Mouse (Mus musculus) thymus, postnatal 14 days (tissue): ENCODE measurements around the gene Zcchc3.

ENCODE experiments used
- DNase-seq: peaks from one replicate; pipeline ENCODE4 v3.0.0; 2021

Zcchc3 gene

GRCm38 (mm10) chr2:152406126-152406525 lies 8.7 kb downstream of the Zcchc3 start:
- peak; percentile 90 for DNase-seq

- DNase-seq: no peak
Measured at GRCm38 (mm10) chr2:152399122-152399542, 15.7 kb downstream of the Zcchc3 start.

- peak; percentile 82 for DNase-seq
Measured at GRCm38 (mm10) chr2:152398691-152399090, 16.1 kb downstream of the Zcchc3 start.

- peak; percentile 94 for DNase-seq
Measured at GRCm38 (mm10) chr2:152397680-152398435, 17.0 kb downstream of the Zcchc3 start, which contains the start of gene Sox12. TSS of gene Sox12 (minus strand) at chr2:152398063.

GRCm38 (mm10) chr2:152397004-152397589 lies 17.7 kb downstream of the Zcchc3 start:
- DNase-seq: peak; percentile 77

- DNase-seq: peak; percentile 76
Measured at GRCm38 (mm10) chr2:152396110-152397003, 18.5 kb downstream of the Zcchc3 start.

DNA sequence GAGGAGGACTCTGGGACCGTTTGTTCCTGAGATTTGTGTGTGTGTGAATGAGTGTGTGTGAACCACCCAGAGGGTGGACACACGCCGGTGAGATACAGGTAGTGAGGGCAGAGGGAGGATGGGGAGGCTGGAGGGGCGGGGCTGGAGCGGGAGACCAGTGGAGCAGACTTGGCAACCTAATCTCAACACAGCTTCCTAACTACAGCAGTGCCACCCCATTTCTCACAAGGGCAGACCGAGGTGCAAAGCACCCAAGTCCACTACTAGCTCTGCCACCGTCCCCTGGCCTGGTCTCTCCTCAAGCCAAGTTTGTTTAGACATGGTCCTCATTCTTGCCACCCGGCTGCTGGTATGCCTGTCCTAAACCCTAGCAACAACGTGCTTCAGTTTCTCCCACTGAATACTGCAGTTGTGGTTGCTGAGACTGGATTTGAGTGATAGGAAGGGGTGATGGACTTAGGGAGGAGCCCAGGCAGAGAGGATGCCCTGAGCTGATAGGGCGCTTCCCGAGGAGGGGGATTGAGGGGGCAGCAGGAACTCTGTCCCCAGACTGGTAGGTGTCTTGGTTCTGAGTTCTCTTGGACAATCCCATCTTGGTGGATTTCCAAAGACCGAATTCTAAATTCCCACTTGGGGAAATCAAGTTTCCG lies 19.4 kb downstream of the Zcchc3 start:
- DNase-seq: no peak

DNA sequence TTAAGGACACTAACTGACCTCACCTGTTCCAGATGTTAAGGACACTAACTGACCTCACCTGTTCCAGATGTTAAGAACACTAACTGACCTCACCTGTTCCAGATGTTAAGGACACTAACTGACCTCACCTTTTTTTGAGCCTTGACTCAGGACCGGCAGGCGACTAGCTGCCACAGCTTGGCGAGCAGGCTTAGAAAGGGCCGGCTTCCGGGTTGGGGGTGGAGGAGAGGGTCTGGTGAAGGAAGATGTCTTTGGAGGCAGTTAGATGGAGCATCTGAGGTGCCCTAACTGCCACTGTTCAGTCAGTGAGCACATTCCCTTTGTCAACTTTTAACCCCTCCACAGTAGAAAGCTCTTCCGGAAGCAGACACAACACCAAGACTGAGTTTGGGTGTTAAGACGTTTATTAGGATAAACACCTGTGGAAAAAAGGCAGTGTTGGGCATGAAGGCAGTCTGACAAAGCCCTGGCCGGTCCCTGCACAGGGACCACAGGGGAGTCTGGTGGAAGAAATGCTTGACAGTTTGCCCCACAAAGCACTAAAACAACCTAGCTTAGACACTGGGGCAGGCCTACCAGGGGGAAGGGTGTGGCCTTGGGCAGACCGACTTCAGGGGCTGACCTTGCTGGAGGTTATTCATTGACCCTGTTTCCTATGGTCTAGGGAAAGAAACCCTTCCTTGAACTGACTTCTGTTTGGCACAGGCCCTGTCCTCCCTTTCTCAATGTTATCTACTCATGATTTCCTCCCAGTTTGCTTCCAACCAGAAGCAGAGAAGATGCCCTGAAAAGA lies 21.4 kb downstream of the Zcchc3 start:
- no peak for DNase-seq

- DNase-seq: peak; percentile 40
Measured at GRCm38 (mm10) chr2:152392786-152393185, 22.0 kb downstream of the Zcchc3 start.

- DNase-seq: no peak
Measured at GRCm38 (mm10) chr2:152384191-152384590, 30.6 kb downstream of the Zcchc3 start.

DNA sequence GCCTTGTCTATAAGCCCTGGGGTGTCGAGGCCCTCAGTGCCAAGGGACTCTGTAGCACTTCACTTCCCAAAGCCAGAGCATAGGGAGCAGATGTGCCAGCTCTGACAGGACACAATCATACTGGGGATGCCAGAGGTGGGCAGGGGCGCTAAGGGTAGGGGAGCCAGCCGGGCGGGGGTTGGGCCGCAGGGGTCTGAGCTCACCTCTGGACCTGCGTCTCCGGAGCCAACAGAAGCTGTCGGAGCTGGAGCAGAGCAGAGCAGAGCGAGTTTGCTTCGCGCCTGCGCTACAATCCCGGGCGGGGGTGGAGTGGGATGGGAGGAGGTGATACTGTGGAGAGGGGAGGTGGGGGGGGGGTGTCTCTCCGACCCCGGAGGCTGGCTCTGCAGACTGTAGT lies 38.5 kb downstream of the Zcchc3 start, which contains the start of gene Nrsn2:
Gene Nrsn2 (minus strand): TSS at position 294 of the 397 bp plus-strand sequence.
- no peak for DNase-seq

DNA sequence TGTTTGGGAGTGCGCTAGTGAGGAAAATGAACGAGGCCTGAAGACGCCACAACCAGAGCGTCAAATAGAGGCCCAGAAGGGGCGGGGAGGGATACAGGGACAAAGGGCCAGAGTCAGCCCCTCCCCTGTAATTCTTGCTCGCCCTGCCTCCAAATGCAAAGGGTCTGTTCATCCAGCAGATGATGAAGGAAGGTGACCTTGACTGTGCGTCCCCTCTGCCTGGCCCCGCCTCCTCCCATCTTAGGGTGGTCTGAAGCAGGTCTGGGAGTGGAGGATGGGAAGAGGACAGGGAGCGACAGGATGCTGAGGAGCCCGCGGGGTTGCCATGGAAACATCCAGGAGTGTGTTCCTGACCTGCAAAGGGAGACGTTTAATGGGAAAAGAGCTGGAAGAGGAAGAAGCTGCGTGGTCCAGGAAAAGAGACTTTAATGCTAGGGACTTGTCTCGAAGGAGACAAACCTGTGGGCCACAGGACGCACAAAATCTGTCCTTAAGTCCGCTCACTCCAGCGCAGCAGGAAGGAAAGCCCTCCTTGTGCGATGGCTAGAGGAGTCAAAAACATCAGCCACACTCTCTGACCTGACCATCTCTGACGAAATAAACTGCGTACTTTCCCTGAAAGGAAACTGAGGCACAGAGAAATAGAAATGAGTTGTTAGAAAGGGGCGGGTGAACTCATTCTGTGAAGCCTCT lies 39.0 kb downstream of the Zcchc3 start:
- no peak for DNase-seq

DNA sequence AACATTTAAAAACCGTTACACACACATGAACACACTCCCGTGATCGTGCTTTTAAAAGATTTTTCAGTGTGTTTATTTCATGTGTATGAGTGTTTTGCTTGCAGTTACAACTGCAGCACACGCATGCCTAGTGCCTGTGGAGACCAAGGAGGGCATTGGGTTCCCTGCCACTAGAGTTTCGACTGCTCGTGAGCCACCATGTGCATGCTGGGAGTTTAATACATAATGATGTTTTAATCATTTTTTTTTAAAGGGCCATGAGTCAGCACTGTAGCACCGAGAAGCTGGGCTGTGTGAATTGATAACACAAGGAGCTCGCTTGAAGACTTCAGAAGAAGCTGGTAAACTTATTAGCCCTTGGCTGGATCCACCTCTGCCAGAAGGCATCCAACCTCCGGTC lies 41.3 kb downstream of the Zcchc3 start:
- DNase-seq: no peak

GRCm38 (mm10) chr2:152372661-152373060 lies 42.2 kb downstream of the Zcchc3 start:
- no peak for DNase-seq

DNA sequence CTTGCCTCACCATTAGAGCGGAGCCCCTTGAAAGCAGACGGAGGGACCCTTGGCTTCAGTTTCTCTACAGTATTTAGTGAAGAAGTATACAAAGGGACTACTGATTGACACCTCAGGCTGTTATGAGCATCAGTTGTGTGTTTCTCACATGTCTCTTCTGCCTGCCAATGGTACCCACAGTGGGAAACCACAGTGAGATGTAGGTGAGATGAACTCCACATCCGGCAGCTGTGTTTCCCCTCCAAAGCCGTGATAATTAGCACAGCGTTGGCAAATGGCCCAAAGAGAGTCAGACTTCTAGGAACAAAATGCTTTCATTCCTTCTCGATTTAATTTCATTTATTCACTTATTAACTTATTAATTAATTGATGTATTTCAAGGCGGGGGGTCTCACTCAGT lies 42.7 kb downstream of the Zcchc3 start:
- peak; percentile 62 for DNase-seq

DNA sequence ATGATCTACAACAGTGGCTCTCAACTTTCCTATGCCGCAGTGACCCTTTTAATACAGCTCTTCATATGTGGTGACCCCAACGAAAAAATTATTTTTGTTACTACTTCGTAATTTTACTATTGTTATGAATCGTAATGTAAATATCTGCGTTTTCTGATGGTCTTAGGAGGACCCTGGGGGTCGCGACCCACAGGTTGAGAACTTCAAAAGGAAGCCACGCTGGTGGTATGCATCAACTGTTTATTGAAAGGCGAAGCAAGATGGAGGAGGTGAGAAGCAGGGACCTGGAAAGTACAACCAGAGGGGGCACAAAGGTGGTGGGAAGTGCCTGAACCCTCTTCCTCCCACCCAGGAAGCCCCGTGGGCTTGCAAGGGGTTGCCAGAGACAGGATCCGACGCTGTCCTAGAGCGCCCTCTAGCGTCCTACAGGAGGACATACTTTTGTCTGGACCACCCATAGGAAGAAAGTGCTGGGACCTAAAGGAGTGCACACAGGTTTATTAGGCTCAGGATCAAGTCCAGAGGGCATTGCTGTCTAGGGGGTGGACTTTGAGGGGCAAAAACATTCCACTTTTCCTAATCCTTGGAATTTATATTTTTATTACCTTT lies 46.2 kb downstream of the Zcchc3 start:
- DNase-seq: peak; percentile 79

- DNase-seq: no peak
Measured at GRCm38 (mm10) chr2:152367917-152368316, 46.9 kb downstream of the Zcchc3 start.

GRCm38 (mm10) chr2:152363245-152364147 lies 51.3 kb downstream of the Zcchc3 start:
- peak; percentile 70 for DNase-seq
